Mouse (Mus musculus): ENCODE results near the gene Ralgapa2. TPM values are rescaled to one million over a fixed set of nuclear protein-coding genes. Genes with fewer than 3 reads are reported as not detected.

The Ralgapa2 gene
- polyA plus RNA-seq, 1 experiment, result 0.01 TPM

GRCm38 (mm10) chr2:146330772-146331281 lies 181.3 kb downstream of the Ralgapa2 start:
- Histone ChIP-seq H3K4me1 (ENCODE audit: control insufficient read depth) (no peaks in the 10 kb centered on the region), H3K9me3 (ENCODE audit: control insufficient read depth, low read length) (no peaks in the 10 kb centered on the region), H3K36me3 (ENCODE audit: control insufficient read depth) (peaks cover 2% of the 10 kb centered on the region; the same call in 1 of the 2 replicates), H3K27me3 (ENCODE audit: control insufficient read depth) (no peaks in the 10 kb centered on the region), H3K4me3 (replicated peaks) (no peak overlapping the region)
- TF ChIP-seq GATA1 (IDR thresholded peaks at IDR 0.05; ENCODE audit: low read length), result no peak
- TF ChIP-seq TAL1 (IDR thresholded peaks at IDR 0.05; ENCODE audit: low read length), result no peak

GRCm38 (mm10) chr2:146330101-146330500 lies 182.0 kb downstream of the Ralgapa2 start:
- H3K4me3 ChIP-seq (replicated peaks), result no peak overlapping the region
- TF ChIP-seq GATA1 (IDR thresholded peaks at IDR 0.05; ENCODE audit: low read length), result no peak
- TF ChIP-seq TAL1 (IDR thresholded peaks at IDR 0.05; ENCODE audit: low read length), result no peak
- no peaks in the 10 kb centered on the region for H3K4me1 ChIP-seq (ENCODE audit: control insufficient read depth)
- H3K27me3 ChIP-seq (ENCODE audit: control insufficient read depth), result no peaks in the 10 kb centered on the region
- no peaks in the 10 kb centered on the region for H3K9me3 ChIP-seq (ENCODE audit: control insufficient read depth, low read length)
- peaks cover 2% of the 10 kb centered on the region; the same call in 1 of the 2 replicates for H3K36me3 ChIP-seq (ENCODE audit: control insufficient read depth)

GRCm38 (mm10) chr2:146326654-146327053 lies 185.5 kb downstream of the Ralgapa2 start:
- H3K4me1 ChIP-seq (ENCODE audit: control insufficient read depth), result no peaks in the 10 kb centered on the region
- no peak for TF ChIP-seq TAL1 (IDR thresholded peaks at IDR 0.05; ENCODE audit: low read length)
- no peak for TF ChIP-seq GATA1 (IDR thresholded peaks at IDR 0.05; ENCODE audit: low read length)
- no peaks in the 10 kb centered on the region for H3K9me3 ChIP-seq (ENCODE audit: control insufficient read depth, low read length)
- H3K4me3 ChIP-seq (replicated peaks), result no peak overlapping the region
- peaks cover 2% of the 10 kb centered on the region; the same call in 1 of the 2 replicates for H3K36me3 ChIP-seq (ENCODE audit: control insufficient read depth)
- H3K27me3 ChIP-seq (ENCODE audit: control insufficient read depth), result no peaks in the 10 kb centered on the region

- peaks cover 2% of the 10 kb centered on the region; the same call in 1 of the 2 replicates for H3K36me3 ChIP-seq (ENCODE audit: control insufficient read depth)
Observed at GRCm38 (mm10) chr2:146324907-146325715, 187.0 kb downstream of the Ralgapa2 start.

GRCm38 (mm10) chr2:146324140-146324906 lies 187.8 kb downstream of the Ralgapa2 start:
- H3K27me3 ChIP-seq (ENCODE audit: control insufficient read depth), result no peaks in the 10 kb centered on the region
- no peaks in the 10 kb centered on the region for H3K9me3 ChIP-seq (ENCODE audit: control insufficient read depth, low read length)
- H3K4me3 ChIP-seq (replicated peaks), result no peak overlapping the region
- TF ChIP-seq TAL1 (IDR thresholded peaks at IDR 0.05; ENCODE audit: low read length), result no peak
- TF ChIP-seq GATA1 (IDR thresholded peaks at IDR 0.05; ENCODE audit: low read length), result no peak
- H3K36me3 ChIP-seq (ENCODE audit: control insufficient read depth), result peaks cover 2% of the 10 kb centered on the region; the same call in 1 of the 2 replicates
- no peaks in the 10 kb centered on the region for H3K4me1 ChIP-seq (ENCODE audit: control insufficient read depth)

More at GRCm38 (mm10) chr2:146324907-146325715, 187.0 kb downstream of the Ralgapa2 start:
- Histone ChIP-seq H3K4me3 (replicated peaks) (no peak overlapping the region), H3K27me3 (ENCODE audit: control insufficient read depth) (no peaks in the 10 kb centered on the region), H3K4me1 (ENCODE audit: control insufficient read depth) (no peaks in the 10 kb centered on the region), H3K9me3 (ENCODE audit: control insufficient read depth, low read length) (no peaks in the 10 kb centered on the region)
- TF ChIP-seq TAL1 (IDR thresholded peaks at IDR 0.05; ENCODE audit: low read length), result no peak
- TF ChIP-seq GATA1 (IDR thresholded peaks at IDR 0.05; ENCODE audit: low read length), result no peak

- peaks cover 2% of the 10 kb centered on the region; the same call in 1 of the 2 replicates for H3K36me3 ChIP-seq (ENCODE audit: control insufficient read depth)
- no peak for TF ChIP-seq TAL1 (IDR thresholded peaks at IDR 0.05; ENCODE audit: low read length)
- TF ChIP-seq GATA1 (IDR thresholded peaks at IDR 0.05; ENCODE audit: low read length), result no peak
- H3K9me3 ChIP-seq (ENCODE audit: control insufficient read depth, low read length), result no peaks in the 10 kb centered on the region
- H3K4me1 ChIP-seq (ENCODE audit: control insufficient read depth), result no peaks in the 10 kb centered on the region
- no peak overlapping the region for H3K4me3 ChIP-seq (replicated peaks)
- no peaks in the 10 kb centered on the region for H3K27me3 ChIP-seq (ENCODE audit: control insufficient read depth)
Observed at GRCm38 (mm10) chr2:146323528-146323927, 188.6 kb downstream of the Ralgapa2 start.

GRCm38 (mm10) chr2:146322770-146323169 lies 189.4 kb downstream of the Ralgapa2 start:
- H3K4me3 ChIP-seq (replicated peaks), result no peak overlapping the region
- TF ChIP-seq GATA1 (IDR thresholded peaks at IDR 0.05; ENCODE audit: low read length) (no peak), TAL1 (IDR thresholded peaks at IDR 0.05; ENCODE audit: low read length) (no peak)
- H3K27me3 ChIP-seq (ENCODE audit: control insufficient read depth), result no peaks in the 10 kb centered on the region
- H3K9me3 ChIP-seq (ENCODE audit: control insufficient read depth, low read length), result no peaks in the 10 kb centered on the region
- H3K4me1 ChIP-seq (ENCODE audit: control insufficient read depth), result no peaks in the 10 kb centered on the region
- peaks cover 2% of the 10 kb centered on the region; the same call in 1 of the 2 replicates for H3K36me3 ChIP-seq (ENCODE audit: control insufficient read depth)

GRCm38 (mm10) chr2:146322019-146322418 lies 190.1 kb downstream of the Ralgapa2 start:
- TF ChIP-seq GATA1 (IDR thresholded peaks at IDR 0.05; ENCODE audit: low read length), result no peak
- TF ChIP-seq TAL1 (IDR thresholded peaks at IDR 0.05; ENCODE audit: low read length), result no peak
- Histone ChIP-seq H3K4me1 (ENCODE audit: control insufficient read depth) (no peaks in the 10 kb centered on the region), H3K27me3 (ENCODE audit: control insufficient read depth) (no peaks in the 10 kb centered on the region), H3K4me3 (replicated peaks) (no peak overlapping the region), H3K9me3 (ENCODE audit: control insufficient read depth, low read length) (no peaks in the 10 kb centered on the region), H3K36me3 (ENCODE audit: control insufficient read depth) (peaks cover 2% of the 10 kb centered on the region; the same call in 1 of the 2 replicates)

- no peaks in the 10 kb centered on the region for H3K9me3 ChIP-seq (ENCODE audit: control insufficient read depth, low read length)
- no peaks in the 10 kb centered on the region for H3K27me3 ChIP-seq (ENCODE audit: control insufficient read depth)
- no peaks in the 10 kb centered on the region for H3K4me1 ChIP-seq (ENCODE audit: control insufficient read depth)
- H3K36me3 ChIP-seq (ENCODE audit: control insufficient read depth), result no peaks in the 10 kb centered on the region; the same call in 1 of the 2 replicates
- H3K4me3 ChIP-seq (replicated peaks), result no peak overlapping the region
- no peak for TF ChIP-seq GATA1 (IDR thresholded peaks at IDR 0.05; ENCODE audit: low read length)
- no peak for TF ChIP-seq TAL1 (IDR thresholded peaks at IDR 0.05; ENCODE audit: low read length)
Observed at GRCm38 (mm10) chr2:146320666-146321065, 191.5 kb downstream of the Ralgapa2 start.

Measured in erythroblast, embryonic 14.5 days (primary cell).